Mouse (Mus musculus): Measurements from ENCODE around the gene Phldb3. TPM values are rescaled to one million over a fixed set of nuclear protein-coding genes. Genes with fewer than 3 reads are reported as not detected.

The Phldb3 gene
- total and polyA plus RNA-seq, 3 experiments: 6.4 to 10.8 TPM; not detected in 1

DNA sequence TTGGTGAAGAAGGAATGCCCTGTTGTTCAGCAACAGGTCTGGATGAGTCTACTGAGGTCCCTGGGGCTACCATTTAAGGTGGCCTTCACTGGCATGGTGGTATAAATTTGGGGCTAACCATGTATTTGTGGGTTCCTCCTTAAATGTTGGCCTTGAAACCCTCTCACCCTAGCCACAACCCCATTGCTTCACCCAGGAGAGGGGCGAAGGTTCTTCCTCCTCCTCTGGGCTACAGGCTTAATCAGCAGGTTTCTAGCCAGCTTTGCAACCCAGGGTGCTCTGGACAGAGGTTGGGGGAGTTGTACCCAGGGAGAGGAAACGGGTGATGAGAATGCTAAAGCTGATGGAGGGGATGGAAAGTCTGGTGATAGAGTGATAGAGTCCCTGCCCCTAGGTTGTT is 15.1 kb upstream of the Phldb3 start:
- no peak overlapping the region for H3K9ac ChIP-seq (ENCODE audit: control insufficient read depth, low read depth, low read length, poor library complexity, severe bottlenecking)
- no peaks in the 10 kb centered on the region for H3K27me3 ChIP-seq (ENCODE audit: control insufficient read depth in 1 of 2, insufficient read depth in 2 of 2, low read length in 2 of 2)
- H3K27ac ChIP-seq (ENCODE audit: control insufficient read depth, low read depth, low read length): no peak overlapping the region
- peaks cover 5% of the 10 kb centered on the region for H3K79me2 ChIP-seq (ENCODE audit: control insufficient read depth, insufficient read depth, low read length, poor library complexity)
- H3K9me3 ChIP-seq (replicated peaks; ENCODE audit: insufficient read depth, low read length): no peaks in the 10 kb centered on the region
- no peak for DNase-seq (ENCODE audit: low read depth, low spot score)
- TF ChIP-seq POLR2AphosphoS2 (IDR thresholded peaks at IDR 0.05; ENCODE audit: low read length) (no peak), GABPA (IDR thresholded peaks at IDR 0.05; ENCODE audit: low read depth, low read length) (no peak), HCFC1 (IDR thresholded peaks at IDR 0.05; ENCODE audit: low read depth, low read length) (no peak), USF1 (IDR thresholded peaks at IDR 0.05; ENCODE audit: low read depth, low read length) (no peak), ZMIZ1 (IDR thresholded peaks at IDR 0.05; ENCODE audit: low read depth, low read length) (no peak), POLR2A (IDR thresholded peaks at IDR 0.05; ENCODE audit: control insufficient read depth in 1 of 2, insufficient read depth in 1 of 2, low read depth in 1 of 2, low read length in 2 of 2, poor library complexity in 1 of 2) (no peak), POLR2AphosphoS5 (IDR thresholded peaks at IDR 0.05; ENCODE audit: borderline replicate concordance, low read depth, low read length) (no peak), ZKSCAN1 (IDR thresholded peaks at IDR 0.05; ENCODE audit: low read depth, low read length) (no peak), CHD1 (IDR thresholded peaks at IDR 0.05; ENCODE audit: low read depth, low read length) (no peak), SMC3 (IDR thresholded peaks at IDR 0.05; ENCODE audit: low read depth, low read length) (no peak)
- no peak overlapping the region for H3K4me3 ChIP-seq (ENCODE audit: control insufficient read depth in 1 of 2, insufficient read depth in 1 of 2, low read depth in 2 of 2, low read length in 2 of 2)
- peaks cover 0 to 13% of the 10 kb centered on the region in 2 experiments; a peak in 2 of 4 replicates for H3K36me3 ChIP-seq (ENCODE audit: control insufficient read depth in 1 of 2, insufficient read depth in 2 of 2, low read length in 2 of 2)
- peaks cover 2 to 21% of the 10 kb centered on the region in 2 experiments; a peak in 3 of 4 replicates for H3K4me1 ChIP-seq (ENCODE audit: control insufficient read depth in 1 of 2, insufficient read depth in 2 of 2, low read length in 2 of 2)

- H3K36me3 ChIP-seq (ENCODE audit: control insufficient read depth in 1 of 2, insufficient read depth in 2 of 2, low read length in 2 of 2): peaks cover 0 to 3% of the 10 kb centered on the region in 2 experiments; a peak in 2 of 4 replicates
- H3K79me2 ChIP-seq (ENCODE audit: control insufficient read depth, insufficient read depth, low read length, poor library complexity): peaks cover 5% of the 10 kb centered on the region
- H3K9me3 ChIP-seq (replicated peaks; ENCODE audit: insufficient read depth, low read length): no peaks in the 10 kb centered on the region
- peaks cover 0 to 3% of the 10 kb centered on the region in 2 experiments; a peak in 1 of 4 replicates for H3K4me1 ChIP-seq (ENCODE audit: control insufficient read depth in 1 of 2, insufficient read depth in 2 of 2, low read length in 2 of 2)
- H3K27ac ChIP-seq (ENCODE audit: control insufficient read depth, low read depth, low read length): no peak overlapping the region
- TF ChIP-seq CHD2 (IDR thresholded peaks at IDR 0.05; ENCODE audit: low read length): no peak
- no peak for TF ChIP-seq ZNF384 (IDR thresholded peaks at IDR 0.05; ENCODE audit: low read depth, low read length)
- no peak for TF ChIP-seq E2F4 (IDR thresholded peaks at IDR 0.05; ENCODE audit: borderline replicate concordance, low read depth, low read length)
- no peak for TF ChIP-seq RCOR1 (IDR thresholded peaks at IDR 0.05; ENCODE audit: low read depth, low read length)
- no peak for TF ChIP-seq POLR2AphosphoS2 (IDR thresholded peaks at IDR 0.05; ENCODE audit: low read length)
- no peak for TF ChIP-seq GABPA (IDR thresholded peaks at IDR 0.05; ENCODE audit: low read depth, low read length)
- TF ChIP-seq MAFK (IDR thresholded peaks at IDR 0.05; ENCODE audit: borderline replicate concordance, low read depth, low read length): no peak
- TF ChIP-seq SIN3A (IDR thresholded peaks at IDR 0.05; ENCODE audit: low read length): no peak
- no peak for TF ChIP-seq ZMIZ1 (IDR thresholded peaks at IDR 0.05; ENCODE audit: low read depth, low read length)
- no peak for TF ChIP-seq TCF12 (IDR thresholded peaks at IDR 0.05; ENCODE audit: low read depth, low read length)
- no peak overlapping the region for H3K4me3 ChIP-seq (ENCODE audit: control insufficient read depth in 1 of 2, insufficient read depth in 1 of 2, low read depth in 2 of 2, low read length in 2 of 2)
- no peak overlapping the region for H3K9ac ChIP-seq (ENCODE audit: control insufficient read depth, low read depth, low read length, poor library complexity, severe bottlenecking)
- DNase-seq (ENCODE audit: low read depth, low spot score): no peak
- no peaks in the 10 kb centered on the region for H3K27me3 ChIP-seq (ENCODE audit: control insufficient read depth in 1 of 2, insufficient read depth in 2 of 2, low read length in 2 of 2)
These were observed 12.4 kb upstream of the Phldb3 start for GRCm38 (mm10) chr7:24598121-24598520.
